In the genomic region with DNA sequence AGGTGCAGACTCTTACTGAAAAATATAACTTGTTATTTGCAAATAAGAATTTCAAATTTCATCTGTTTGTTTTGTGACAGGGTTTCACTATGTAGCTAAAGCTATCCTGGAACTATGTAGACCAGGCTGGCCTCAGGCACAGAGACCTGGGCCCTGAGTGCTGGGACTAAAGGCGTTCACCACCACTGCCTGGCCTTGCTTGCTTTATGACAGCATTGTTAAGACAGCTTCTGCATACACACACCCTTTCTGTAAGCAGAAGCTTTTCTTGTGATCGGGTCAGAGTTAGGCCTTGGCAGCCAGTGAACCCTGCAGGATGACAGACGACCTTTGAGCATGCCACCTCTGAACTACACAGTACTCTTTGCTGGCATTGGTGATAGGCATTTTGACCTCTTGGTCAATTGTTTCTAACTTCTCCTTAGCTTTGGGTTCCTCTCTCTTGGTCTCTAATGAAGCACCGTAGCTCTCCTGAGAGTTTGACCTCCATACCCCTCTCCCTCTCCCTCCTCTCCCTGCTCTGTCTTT, we compare ENCODE assay signal across 16 mouse cellular contexts. TPM values are rescaled to one million over a fixed set of nuclear protein-coding genes. Genes with fewer than 3 reads are reported as not detected.
"Had no signal": no experiment of that assay in that cellular context is flagged by ENCODE, and none has a peak within 500 bp of the region (broad histone marks: within the 10 kb centered on the region; RNA-seq: fewer than 3 reads in every experiment).

No protein-coding gene starts in this region.

- H3K4me1 ChIP-seq: limb, embryonic 12.5 days; limb, embryonic 15.5 days; liver, embryonic 12.5 days had no signal

- H3K4me2 ChIP-seq: limb, embryonic 12.5 days; limb, embryonic 15.5 days; liver, embryonic 12.5 days; liver, embryonic 15.5 days; midbrain, embryonic 11.5 days had no signal

- H3K9ac ChIP-seq: limb, embryonic 12.5 days; limb, embryonic 15.5 days; liver, embryonic 12.5 days; liver, embryonic 15.5 days had no signal

- H3K27ac ChIP-seq: left cerebral cortex, adult 2 months; limb, embryonic 12.5 days; limb, embryonic 15.5 days; liver, embryonic 12.5 days; liver, embryonic 15.5 days had no signal

- DNase-seq: kidney, postnatal 10 days; layer of hippocampus, postnatal 36 days; lung, adult 2 months; lung, postnatal 14 days; lung, postnatal 4 days; midbrain, embryonic 14.5 days; thymus, adult 2 months; thymus, postnatal 14 days; thymus, postnatal 4 days had no signal

- H3K9me3 ChIP-seq: limb, embryonic 12.5 days; limb, embryonic 15.5 days; liver, embryonic 12.5 days; liver, embryonic 15.5 days had no signal

- H3K27me3 ChIP-seq: limb, embryonic 12.5 days; limb, embryonic 15.5 days; liver, embryonic 12.5 days; liver, embryonic 15.5 days had no signal

- ATAC-seq: inflammation-experienced regulatory T-cells, adult 6 months; liver, embryonic 12.5 days had no signal

- H3K4me3 ChIP-seq: left cerebral cortex, adult 2 months; limb, embryonic 12.5 days; limb, embryonic 15.5 days; liver, embryonic 12.5 days; liver, embryonic 15.5 days had no signal

RNA-seq across cellular contexts. Expression of a gene that starts 34.5 kb away (rescaled TPM):
- polyA plus RNA-seq: inflammation-experienced regulatory T-cells, adult 6 months had no signal
